Mouse (Mus musculus) G1E (cell line): ENCODE measurements around the gene Klhl29. TPM values are rescaled to one million over a fixed set of nuclear protein-coding genes. Genes with fewer than 3 reads are reported as not detected.
A peak's percentile ranks its signal among the peaks of the same experiment; 100 is the strongest.

Experiments
- ATAC-seq: 2 replicates; pipeline ENCODE4 v1.8.0; 2016; ENCODE audit warnings: mild to moderate bottlenecking; ENCODE audit not compliant: insufficient number of reproducible peaks, poor library complexity, low FRiP score, severe bottlenecking; ENCODE audit errors: extremely low read depth
- DNase-seq: peaks from one replicate; pipeline ENCODE4 v3.0.0; 2012; ENCODE audit warnings: low spot score
- H3K27me3 ChIP-seq: 2 replicates; pipeline ENCODE4 v1.6.1; 2012; ENCODE audit warnings: mild to moderate bottlenecking, low read length, inconsistent platforms; ENCODE audit not compliant: insufficient read depth
- H3K36me3 ChIP-seq: replicated peaks from 2 replicates; pipeline ENCODE3; 2012; ENCODE audit warnings: mild to moderate bottlenecking, inconsistent platforms
- H3K4me1 ChIP-seq: 2 replicates; pipeline ENCODE4 v1.6.1; 2012; ENCODE audit warnings: low read depth, low read length, inconsistent platforms, mixed read lengths; ENCODE audit not compliant: insufficient read depth
- H3K4me3 ChIP-seq: 2 replicates; pipeline ENCODE4 v1.5.1; 2012; ENCODE audit warnings: low read depth, mild to moderate bottlenecking, inconsistent platforms, low read length, moderate library complexity, mixed read lengths
- H3K9me3 ChIP-seq: replicated peaks from 2 replicates; pipeline ENCODE4 v1.6.1; 2012; ENCODE audit warnings: inconsistent platforms
- CTCF ChIP-seq: IDR thresholded peaks from 2 replicates; pipeline ENCODE4 v1.5.1; 2012; ENCODE audit warnings: low read depth, low read length, inconsistent platforms, mixed read lengths
- GATA1 ChIP-seq: IDR thresholded peaks from 2 replicates; pipeline ENCODE4 v1.6.1; 2012; ENCODE audit warnings: borderline replicate concordance, low read length, inconsistent platforms, mixed read lengths
- GATA2 ChIP-seq: IDR thresholded peaks from 2 replicates; pipeline ENCODE4 v1.6.1; 2012; ENCODE audit warnings: low read depth, low read length, inconsistent platforms, borderline replicate concordance
- POLR2AphosphoS5 ChIP-seq: IDR thresholded peaks from 2 replicates; pipeline ENCODE4 v1.6.1; 2012; ENCODE audit warnings: low read depth, low read length, inconsistent platforms; ENCODE audit not compliant: insufficient replicate concordance
- TAL1 ChIP-seq: conservative IDR thresholded peaks from 2 replicates; pipeline ENCODE4 v1.6.1; 2012; ENCODE audit warnings: low read depth, low read length, inconsistent platforms, mixed read lengths
- polyA plus RNA-seq: library from polyadenylated mRNA; stranded (reverse); fragments of >175 nt; gene quantifications from 2 replicates; pipeline ENCODE4 v1.2.3, GENCODE M21; 2012
- total RNA-seq, 2 experiments: library from RNA; stranded (forward) in 1 of 2; stranded (reverse) in 1 of 2; fragments of 200-1000 nt in 1 of 2; fragments of >200 nt in 1 of 2; fragmentation: Nextera tagmentation in 1 of 2; gene quantifications; 2 replicates each; pipeline ENCODE4 v1.2.3; 2014 to 2017

Gene Klhl29
- total and polyA plus RNA-seq, 3 experiments, result 0.05 TPM; not detected in 2

GRCm38 (mm10) chr12:5374684-5375615 lies 532 bp downstream of the Klhl29 start:
- H3K27me3 ChIP-seq, result no peaks in the 10 kb centered on the region
- TF ChIP-seq GATA1 (no peak), CTCF (no peak), TAL1 (no peak), POLR2AphosphoS5 (no peak), GATA2 (no peak)
- ATAC-seq (no peak), DNase-seq (no peak)
- H3K4me1 ChIP-seq, result no peaks in the 10 kb centered on the region; the same call in 1 of the 2 replicates
- peak overlapping the region; percentile 20; the same call in 1 of the 2 replicates for H3K4me3 ChIP-seq
- peaks cover 50% of the 10 kb centered on the region for H3K9me3 ChIP-seq
- H3K36me3 ChIP-seq, result no peaks in the 10 kb centered on the region

GRCm38 (mm10) chr12:5374196-5374683 lies 1.2 kb downstream of the Klhl29 start:
- DNase-seq (no peak), ATAC-seq (no peak)
- no peaks in the 10 kb centered on the region; the same call in 1 of the 2 replicates for H3K4me1 ChIP-seq
- peaks cover 48% of the 10 kb centered on the region for H3K9me3 ChIP-seq
- no peaks in the 10 kb centered on the region for H3K36me3 ChIP-seq
- no peaks in the 10 kb centered on the region for H3K27me3 ChIP-seq
- no peak for TF ChIP-seq GATA1
- no peak for TF ChIP-seq TAL1
- no peak for TF ChIP-seq POLR2AphosphoS5
- H3K4me3 ChIP-seq, result peak overlapping the region; percentile 23; the same call in 1 of the 2 replicates

GRCm38 (mm10) chr12:5373641-5374195 lies 1.8 kb downstream of the Klhl29 start:
- DNase-seq, result no peak
- peak overlapping the region; percentile 23; the same call in 1 of the 2 replicates for H3K4me3 ChIP-seq
- TF ChIP-seq CTCF, result no peak
- peaks cover 43% of the 10 kb centered on the region for H3K9me3 ChIP-seq
- no peak for ATAC-seq
- H3K4me1 ChIP-seq, result no peaks in the 10 kb centered on the region; the same call in 1 of the 2 replicates
- no peaks in the 10 kb centered on the region for H3K27me3 ChIP-seq
- H3K36me3 ChIP-seq, result no peaks in the 10 kb centered on the region

GRCm38 (mm10) chr12:5369396-5369795 lies 6.1 kb downstream of the Klhl29 start:
- TF ChIP-seq TAL1 (no peak), GATA1 (no peak), POLR2AphosphoS5 (no peak), CTCF (no peak), GATA2 (no peak)
- Histone ChIP-seq H3K36me3 (no peaks in the 10 kb centered on the region), H3K4me1 (no peaks in the 10 kb centered on the region; the same call in 1 of the 2 replicates), H3K27me3 (no peaks in the 10 kb centered on the region), H3K9me3 (peaks cover 34% of the 10 kb centered on the region), H3K4me3 (no peak overlapping the region)
- DNase-seq (no peak), ATAC-seq (no peak)

- Histone ChIP-seq H3K27me3 (no peaks in the 10 kb centered on the region), H3K4me3 (no peak overlapping the region), H3K4me1 (no peaks in the 10 kb centered on the region), H3K36me3 (no peaks in the 10 kb centered on the region), H3K9me3 (peaks cover 49% of the 10 kb centered on the region)
- TF ChIP-seq POLR2AphosphoS5 (no peak), CTCF (no peak), TAL1 (no peak), GATA2 (no peak), GATA1 (no peak)
- no peak for DNase-seq
- no peak for ATAC-seq
Observed at GRCm38 (mm10) chr12:5364836-5365235, 10.6 kb downstream of the Klhl29 start.

GRCm38 (mm10) chr12:5363961-5364634 lies 11.4 kb downstream of the Klhl29 start:
- H3K27me3 ChIP-seq, result no peaks in the 10 kb centered on the region
- no peaks in the 10 kb centered on the region for H3K4me1 ChIP-seq
- no peak for DNase-seq
- no peak overlapping the region for H3K4me3 ChIP-seq
- H3K9me3 ChIP-seq, result peaks cover 47% of the 10 kb centered on the region
- no peak for TF ChIP-seq CTCF
- no peak for TF ChIP-seq GATA2
- TF ChIP-seq POLR2AphosphoS5, result no peak
- TF ChIP-seq TAL1, result no peak
- no peak for TF ChIP-seq GATA1
- H3K36me3 ChIP-seq, result no peaks in the 10 kb centered on the region
- no peak for ATAC-seq
